Mouse (Mus musculus) cortical plate, adult 2 months (tissue): Measurements from ENCODE around the gene Pusl1.

Experiments used
- CTCF ChIP-seq: fragments of 200-500 bp; IDR thresholded peaks from 2 replicates; pipeline ENCODE4 v1.5.1; 2011; ENCODE audit warnings: mild to moderate bottlenecking, control low read depth, low read length; ENCODE audit not compliant: insufficient read depth; ENCODE audit errors: extremely low read depth
- POLR2A ChIP-seq: fragments of 200-500 bp; IDR thresholded peaks from 2 replicates; pipeline ENCODE4 v1.6.1; 2011; ENCODE audit warnings: mild to moderate bottlenecking, low read length, control low read depth; ENCODE audit not compliant: insufficient read depth; ENCODE audit errors: extremely low read depth

DNA sequence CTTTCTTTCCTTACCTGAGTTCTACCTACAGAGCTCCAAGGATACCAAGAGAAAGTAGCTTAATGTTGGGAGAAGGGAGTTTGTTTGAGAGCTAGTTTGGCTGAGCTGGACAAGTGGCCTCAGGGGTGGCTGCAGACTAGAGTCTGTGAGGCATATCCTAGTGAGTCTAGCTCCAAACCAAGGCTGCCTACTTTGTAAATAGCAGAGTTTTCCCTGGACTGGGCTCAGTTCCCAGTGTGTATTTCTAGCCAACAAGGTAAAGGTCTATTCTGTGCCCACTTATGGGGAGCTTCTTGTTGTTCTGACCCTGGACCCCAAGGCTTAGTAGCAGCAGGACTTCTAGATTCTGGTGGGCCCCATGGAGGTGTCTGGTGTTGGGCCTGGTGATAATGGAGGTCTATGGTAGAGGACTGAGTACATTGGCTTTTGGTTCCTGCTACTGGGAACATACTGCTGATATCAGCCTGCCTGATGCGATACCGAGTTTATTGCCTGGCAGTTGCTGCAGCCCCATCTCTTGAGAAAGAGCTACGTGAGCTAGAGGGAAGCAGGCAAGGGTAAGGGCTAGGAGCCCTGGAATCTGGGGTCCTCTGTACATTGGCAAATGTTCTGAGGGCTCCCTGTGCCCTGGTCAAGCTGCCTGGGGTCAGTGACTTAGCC, 41.7 kb downstream of the Pusl1 start:
- no peak for TF ChIP-seq CTCF
- TF ChIP-seq POLR2A = no peak
